Mouse (Mus musculus): ENCODE measurements around the gene Baiap2l1.

GRCm38 (mm10) chr5:144308929-144309328 lies 49.0 kb downstream of the Baiap2l1 start:
- TF ChIP-seq POLR2A (IDR thresholded peaks at IDR 0.05; ENCODE audit: extremely low read depth, insufficient read depth, low read length) (no peak), CTCF (IDR thresholded peaks at IDR 0.05; ENCODE audit: low read depth, low read length) (no peak)

All from liver, adult 2 months (tissue).